Mouse (Mus musculus) liver, embryonic 14.5 days (tissue): ENCODE measurements around the gene Cdhr1.

Experiments
- CTCF ChIP-seq: IDR thresholded peaks from 2 replicates; pipeline ENCODE4 v1.5.1; 2016; ENCODE audit warnings: antibody characterized with exemption, low read depth, control low read depth
- EP300 ChIP-seq: IDR thresholded peaks from 2 replicates; pipeline ENCODE4 v1.6.1; 2016; ENCODE audit warnings: antibody characterized with exemption, low read depth

- TF ChIP-seq EP300 (no peak), CTCF (no peak)
Measured at GRCm38 (mm10) chr14:37105846-37106245, 7.7 kb upstream of the Cdhr1 start.
